Mouse (Mus musculus) 3134 (cell line): Measurements from ENCODE around the gene Tnfsf9.

Source experiments
- DNase-seq: peaks from one replicate; pipeline ENCODE4 v3.0.0-alpha.2; 2011; ENCODE audit warnings: low spot score; ENCODE audit not compliant: insufficient read length; ENCODE audit errors: extremely low read depth

Gene Tnfsf9

DNA sequence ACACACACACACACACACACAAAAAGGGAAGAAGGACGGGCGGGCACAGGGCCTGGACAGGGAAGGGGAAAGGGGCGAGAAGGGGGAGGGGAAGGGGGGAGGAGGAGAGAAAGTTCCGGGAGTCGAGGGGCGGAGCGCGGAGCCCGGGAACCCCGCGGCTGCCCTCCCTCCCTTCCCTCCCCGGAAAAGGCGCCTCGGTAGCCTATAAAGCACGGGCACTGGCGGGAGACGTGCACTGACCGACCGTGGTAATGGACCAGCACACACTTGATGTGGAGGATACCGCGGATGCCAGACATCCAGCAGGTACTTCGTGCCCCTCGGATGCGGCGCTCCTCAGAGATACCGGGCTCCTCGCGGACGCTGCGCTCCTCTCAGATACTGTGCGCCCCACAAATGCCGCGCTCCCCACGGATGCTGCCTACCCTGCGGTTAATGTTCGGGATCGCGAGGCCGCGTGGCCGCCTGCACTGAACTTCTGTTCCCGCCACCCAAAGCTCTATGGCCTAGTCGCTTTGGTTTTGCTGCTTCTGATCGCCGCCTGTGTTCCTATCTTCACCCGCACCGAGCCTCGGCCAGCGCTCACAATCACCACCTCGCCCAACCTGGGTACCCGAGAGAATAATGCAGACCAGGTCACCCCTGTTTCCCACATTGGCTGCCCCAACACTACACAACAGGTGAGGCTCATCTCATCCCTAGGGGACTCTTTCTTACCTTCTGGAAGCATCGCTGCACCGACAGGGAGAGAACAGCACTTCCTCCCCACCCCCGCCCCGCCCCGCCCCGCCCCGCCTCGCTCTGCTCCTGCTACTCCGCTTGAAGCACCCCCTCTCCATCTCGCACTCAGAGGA, at the start of gene Tnfsf9:
Tnfsf9 (plus strand) TSS at position 145 of the 854 bp plus-strand sequence.
- DNase-seq, result peak; percentile 79

DNA sequence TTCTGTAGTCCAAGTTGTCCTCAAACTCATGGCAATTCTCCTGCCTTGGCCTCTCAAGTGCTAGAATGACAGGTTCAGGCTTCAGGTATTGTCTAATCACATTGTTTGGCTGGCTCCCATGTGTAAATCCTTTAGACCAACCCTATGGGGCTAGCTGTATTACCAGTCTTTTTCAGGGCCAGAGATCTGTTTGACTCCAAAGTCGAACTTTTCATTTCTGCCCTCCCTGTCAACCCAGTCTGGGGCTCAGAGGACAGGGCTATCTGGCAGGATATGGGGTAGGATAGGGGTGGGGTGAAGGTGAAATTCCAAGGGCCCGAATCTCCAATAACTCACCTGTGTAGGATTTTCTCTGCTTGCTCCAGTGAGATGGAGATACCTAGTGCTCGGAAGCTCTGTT, 48.9 kb upstream of the Tnfsf9 start:
- no peak for DNase-seq

DNA sequence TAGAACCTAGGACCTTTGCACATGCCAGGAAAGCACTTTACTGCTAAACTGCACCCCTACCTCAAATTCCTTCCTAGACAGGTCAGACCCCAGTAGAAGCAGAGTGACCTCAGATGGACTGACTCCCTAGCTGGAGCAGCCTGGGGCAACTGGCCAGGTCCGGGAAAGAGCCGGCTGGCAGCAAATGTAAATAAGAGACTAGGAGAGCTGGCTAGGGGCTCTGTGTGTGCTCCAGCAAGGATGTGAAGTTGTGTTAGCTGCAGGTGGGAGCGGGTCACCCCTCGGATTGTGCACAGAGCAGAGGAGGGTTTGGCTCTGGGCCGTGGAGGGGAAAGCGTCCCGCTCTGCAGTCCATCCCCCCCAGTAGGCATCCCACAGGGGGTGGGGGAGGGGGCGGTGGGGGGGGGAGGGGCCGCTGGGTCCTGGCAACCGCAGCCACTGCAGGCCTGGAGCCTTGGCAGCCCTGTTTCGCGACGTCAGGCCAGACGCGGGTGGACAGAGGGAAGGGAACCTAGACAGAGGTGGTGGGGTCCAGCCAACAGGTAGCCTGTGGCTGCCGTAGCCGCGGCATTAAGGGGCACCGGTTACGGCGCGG, 46.1 kb upstream of the Tnfsf9 start, which contains the start of gene Crb3:
Crb3 (plus strand) TSS at position 215 of the 595 bp plus-strand sequence.
- DNase-seq, result no peak

GRCm38 (mm10) chr17:57059486-57059977, 45.6 kb upstream of the Tnfsf9 start, which contains the start of gene Slc25a23:
Gene Slc25a23, minus strand, starts transcription at chr17:57059863.
- no peak for DNase-seq

GRCm38 (mm10) chr17:57060231-57060801, 44.8 kb upstream of the Tnfsf9 start:
- peak; percentile 92 for DNase-seq

- no peak for DNase-seq
These were observed 44.1 kb upstream of the Tnfsf9 start for GRCm38 (mm10) chr17:57061069-57061468.

DNA sequence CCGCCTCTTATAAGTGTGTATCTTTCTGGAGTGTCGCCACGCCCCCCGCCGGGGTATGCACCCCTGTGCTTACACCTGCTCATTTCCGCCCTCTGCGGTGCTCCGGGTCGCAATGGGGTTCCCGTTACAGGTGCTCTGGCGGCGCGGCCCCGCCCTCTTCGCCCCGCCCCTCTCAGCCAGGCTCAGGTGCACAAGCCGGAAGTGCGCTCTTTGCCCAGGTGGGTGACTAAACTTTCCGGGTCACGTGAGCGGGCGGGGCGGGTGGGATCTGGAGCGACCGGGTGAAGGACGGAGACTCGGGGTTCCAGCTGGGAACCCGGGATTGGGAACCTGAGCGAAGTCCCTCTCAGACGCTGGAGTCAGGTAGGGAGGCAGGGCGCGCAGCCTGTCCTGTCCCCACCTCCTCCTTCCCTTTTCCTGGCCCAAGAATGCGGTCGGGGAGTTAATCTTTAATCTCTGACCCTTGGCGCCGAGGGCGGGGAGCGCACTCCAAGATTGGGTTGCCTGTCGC, 43.1 kb upstream of the Tnfsf9 start:
- DNase-seq, result no peak

DNA sequence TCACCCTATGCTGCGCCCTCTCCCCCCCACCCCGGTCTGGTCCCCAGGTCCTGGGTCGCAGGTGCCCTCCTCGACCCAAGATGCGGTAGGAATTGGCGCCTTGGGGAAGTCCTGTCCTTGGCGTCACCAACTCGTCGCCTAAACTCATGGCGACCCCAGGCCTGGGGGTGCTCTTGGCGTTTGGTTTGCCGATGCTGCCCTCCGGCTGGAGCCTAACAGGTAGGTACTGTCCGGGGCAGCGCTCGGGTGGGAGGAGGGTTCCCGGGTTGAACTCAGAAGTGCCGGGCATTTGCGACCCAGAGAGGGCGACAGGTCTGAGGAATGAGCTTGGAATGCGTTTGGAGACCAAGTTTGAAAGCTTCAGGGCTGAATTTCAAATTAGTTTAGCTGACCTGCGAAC, 42.6 kb upstream of the Tnfsf9 start:
- DNase-seq, result no peak

DNA sequence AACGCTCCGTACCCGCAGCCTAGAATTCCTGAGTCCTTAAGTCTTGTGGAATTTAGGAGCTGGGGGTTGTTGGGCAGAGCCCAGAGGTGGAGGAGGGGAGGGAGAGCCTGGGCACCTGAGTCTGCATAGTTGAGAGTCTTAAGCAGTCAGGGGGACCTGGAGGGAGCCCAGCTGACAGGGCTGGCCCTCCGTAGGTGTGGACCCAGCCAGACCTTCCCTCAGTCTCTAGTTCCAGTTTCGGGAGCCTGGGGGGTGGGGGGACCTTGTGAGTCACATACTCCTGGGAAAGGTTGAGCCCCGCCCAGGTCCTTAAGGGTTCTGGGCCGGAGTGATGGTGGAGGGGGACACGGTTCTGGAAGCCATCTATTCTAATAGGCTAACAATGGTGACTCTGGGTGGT, 42.1 kb upstream of the Tnfsf9 start:
- DNase-seq, result no peak

- no peak for DNase-seq
These were observed 38.2 kb upstream of the Tnfsf9 start for GRCm38 (mm10) chr17:57066908-57067307.

GRCm38 (mm10) chr17:57070272-57070671, 34.9 kb upstream of the Tnfsf9 start:
- DNase-seq, result no peak

- DNase-seq, result no peak
These were observed 34.4 kb upstream of the Tnfsf9 start for GRCm38 (mm10) chr17:57070699-57071098.

- DNase-seq, result no peak
These were observed 28.2 kb upstream of the Tnfsf9 start for GRCm38 (mm10) chr17:57076916-57077315.

DNA sequence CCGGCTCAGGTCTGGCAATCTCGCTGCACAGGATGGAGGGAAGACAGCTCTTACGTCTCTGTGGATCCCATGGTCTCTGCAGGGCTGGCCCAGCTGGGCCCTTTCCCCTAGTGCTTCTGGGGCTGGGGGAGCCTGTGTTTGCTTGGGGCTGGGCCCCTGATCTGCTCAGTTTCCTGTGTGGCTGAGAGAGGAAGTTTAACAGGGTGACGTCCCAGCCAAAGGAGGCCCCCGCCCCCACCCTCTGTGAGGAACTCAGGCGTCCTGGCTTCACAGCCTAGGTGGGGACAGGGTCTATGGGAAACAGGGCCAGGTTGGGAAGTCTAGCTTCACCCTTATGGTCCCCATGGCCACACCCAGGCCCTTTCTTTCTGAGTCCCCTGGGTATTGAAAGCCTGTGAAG, 26.8 kb upstream of the Tnfsf9 start, which contains the start of gene Dennd1c:
Dennd1c (minus strand) TSS at position 179 of the 400 bp plus-strand sequence.
- DNase-seq, result no peak

DNA sequence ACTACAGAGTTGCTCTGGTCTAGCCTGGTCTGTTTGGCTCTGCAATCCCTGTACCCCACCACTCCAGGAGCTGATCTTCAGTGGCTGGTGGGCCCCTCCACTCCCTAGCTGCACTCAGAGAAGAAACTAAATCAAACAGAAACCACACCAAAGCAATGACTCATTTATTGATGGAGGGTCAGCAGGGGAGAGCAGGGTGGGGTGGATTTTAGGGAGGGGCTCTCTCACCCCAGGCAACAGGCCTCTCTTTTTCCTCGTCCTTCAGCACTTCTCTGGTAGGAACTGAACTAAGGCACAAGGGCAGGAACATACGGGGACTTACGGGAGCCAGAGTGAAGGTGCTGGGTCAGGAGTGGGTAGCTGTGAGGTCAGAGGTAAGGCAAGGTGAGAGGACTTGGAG, 25.2 kb upstream of the Tnfsf9 start:
- DNase-seq, result no peak

GRCm38 (mm10) chr17:57081234-57081842, 23.8 kb upstream of the Tnfsf9 start:
- no peak for DNase-seq

GRCm38 (mm10) chr17:57082481-57082880, 22.6 kb upstream of the Tnfsf9 start:
- DNase-seq, result no peak

DNA sequence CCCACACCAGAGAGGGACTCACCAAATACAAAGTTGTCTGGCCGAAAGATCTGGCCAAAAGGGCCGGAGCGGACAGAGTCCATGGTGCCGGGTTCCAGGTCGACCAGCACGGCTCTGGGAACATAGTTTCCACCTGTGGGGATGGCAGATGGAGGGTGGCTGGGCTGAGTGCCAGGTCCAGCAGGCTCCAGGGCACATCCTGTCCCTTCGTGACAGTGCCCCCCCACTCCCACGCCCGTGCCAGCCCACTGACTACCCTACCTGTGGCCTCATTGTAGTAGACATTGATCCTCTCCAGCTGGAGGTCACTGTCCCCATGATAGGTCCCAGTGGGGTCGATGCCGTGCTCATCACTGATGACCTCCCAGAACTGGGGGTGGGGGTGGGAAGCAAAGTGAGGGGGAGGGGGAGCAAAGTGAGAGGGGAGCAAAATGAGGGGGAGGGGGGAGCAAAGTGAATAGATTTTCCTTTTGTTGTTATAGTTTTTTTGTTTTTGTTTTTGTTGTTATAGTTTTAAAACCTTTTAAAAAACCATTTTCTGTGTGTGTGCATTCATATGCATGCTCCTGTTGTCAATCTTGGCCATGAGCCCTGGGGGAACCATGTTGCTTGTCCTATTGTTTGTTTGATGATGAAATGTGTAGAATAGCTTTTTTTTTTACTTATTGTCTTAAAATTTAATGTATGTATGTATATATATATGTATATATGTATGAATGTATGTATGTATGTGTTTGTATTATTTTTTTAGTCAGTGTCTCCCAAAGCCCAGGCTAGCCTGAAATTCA, 19.0 kb upstream of the Tnfsf9 start:
- DNase-seq, result no peak

- no peak for DNase-seq
These were observed 17.9 kb upstream of the Tnfsf9 start, which contains the start of gene Tubb4a for GRCm38 (mm10) chr17:57087049-57087832. Gene Tubb4a, minus strand, starts transcription at chr17:57087782.
